Mouse (Mus musculus): Measurements from ENCODE around the gene Ythdf2.

DNA sequence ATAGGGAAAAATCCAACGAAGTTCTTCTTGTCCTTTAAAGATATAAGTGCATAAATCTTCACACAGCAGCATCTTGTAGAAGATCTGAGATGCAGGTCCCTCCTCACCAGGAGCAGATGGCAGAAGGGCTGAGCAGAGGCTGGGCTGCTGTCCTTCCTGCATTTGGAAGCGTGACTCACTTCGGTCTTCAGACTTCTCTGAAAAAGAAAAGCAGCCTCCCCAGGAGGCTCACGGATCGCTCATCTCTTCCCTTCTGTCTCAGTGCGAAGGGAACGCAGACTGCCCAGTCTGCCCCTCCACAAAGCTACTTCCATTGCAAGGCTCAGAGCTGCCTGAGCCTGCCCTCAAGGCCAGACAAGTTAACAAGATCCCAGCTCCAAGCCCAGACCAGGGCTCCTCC lies 41.2 kb downstream of the Ythdf2 start:
- TF ChIP-seq CTCF (IDR thresholded peaks at IDR 0.05; ENCODE audit: low read depth) (no peak), EP300 (optimal IDR thresholded peaks at IDR 0.05) (no peak)
